Mouse (Mus musculus): Measurements from ENCODE around the gene S100a10. TPM values are rescaled to one million over a fixed set of nuclear protein-coding genes. Genes with fewer than 3 reads are reported as not detected.

Gene S100a10
- polyA plus RNA-seq, 1 experiment = not detected

DNA sequence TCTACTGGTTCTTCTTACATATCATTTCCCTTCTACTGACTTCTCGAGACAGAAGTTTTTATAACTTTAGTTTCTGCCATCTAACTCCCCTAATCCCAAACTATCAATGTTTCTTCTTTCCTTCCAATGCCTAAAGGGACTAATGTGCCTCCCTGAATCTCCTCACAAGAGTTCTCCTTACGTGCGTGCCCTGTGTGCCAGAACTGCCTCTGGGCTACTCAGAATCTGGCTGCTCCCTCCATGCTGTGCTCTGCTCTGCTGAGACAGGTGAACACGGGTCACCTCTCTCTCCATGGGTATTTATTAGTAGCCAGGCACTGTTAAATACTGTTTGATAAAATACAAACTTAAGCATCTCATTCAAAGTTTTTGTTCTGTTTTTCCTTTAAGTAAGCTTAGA is 38.1 kb downstream of the S100a10 start:
- no peak for TF ChIP-seq GATA1 (IDR thresholded peaks at IDR 0.05; ENCODE audit: low read length)

DNA sequence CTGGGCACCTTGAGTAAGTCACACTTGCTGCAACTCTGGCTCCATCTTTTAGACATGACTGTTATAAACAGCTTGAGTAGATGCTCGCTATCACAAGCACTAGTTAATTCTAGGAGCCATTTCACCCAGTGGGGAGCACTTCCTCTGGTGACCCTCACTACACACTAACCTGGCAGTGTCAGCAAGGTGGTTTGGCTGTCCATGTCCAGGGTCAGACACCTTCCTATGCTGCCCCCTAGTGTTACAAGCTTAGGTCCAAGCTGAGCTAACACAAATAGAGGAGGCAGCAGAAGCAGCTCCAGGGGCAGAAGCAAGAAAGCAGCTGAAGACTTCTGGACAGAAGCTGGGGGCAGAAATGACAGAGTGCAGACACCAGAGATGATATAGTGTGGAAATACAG is 38.6 kb downstream of the S100a10 start:
- no peak for TF ChIP-seq GATA1 (IDR thresholded peaks at IDR 0.05; ENCODE audit: low read length)

DNA sequence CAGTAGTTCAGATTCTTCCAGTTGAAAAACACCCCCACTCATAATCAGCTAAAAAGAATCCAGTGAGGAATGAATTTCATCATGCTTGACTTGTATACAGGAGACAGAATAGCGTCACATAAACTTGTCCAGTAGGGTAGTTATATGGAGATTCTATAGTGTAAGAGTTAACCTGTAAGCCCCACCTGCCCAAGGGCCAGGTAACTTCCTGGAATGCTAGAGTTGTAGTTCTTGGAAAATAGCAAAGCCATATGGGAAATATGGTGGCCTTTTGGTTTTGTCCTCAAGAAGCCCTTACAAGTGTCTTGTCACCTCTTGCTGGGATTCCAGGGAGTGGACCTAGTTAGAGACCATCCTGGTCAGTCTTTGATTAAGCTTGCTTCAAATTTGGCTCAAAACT is 41.8 kb downstream of the S100a10 start:
- no peak for TF ChIP-seq GATA1 (IDR thresholded peaks at IDR 0.05; ENCODE audit: low read length)

DNA sequence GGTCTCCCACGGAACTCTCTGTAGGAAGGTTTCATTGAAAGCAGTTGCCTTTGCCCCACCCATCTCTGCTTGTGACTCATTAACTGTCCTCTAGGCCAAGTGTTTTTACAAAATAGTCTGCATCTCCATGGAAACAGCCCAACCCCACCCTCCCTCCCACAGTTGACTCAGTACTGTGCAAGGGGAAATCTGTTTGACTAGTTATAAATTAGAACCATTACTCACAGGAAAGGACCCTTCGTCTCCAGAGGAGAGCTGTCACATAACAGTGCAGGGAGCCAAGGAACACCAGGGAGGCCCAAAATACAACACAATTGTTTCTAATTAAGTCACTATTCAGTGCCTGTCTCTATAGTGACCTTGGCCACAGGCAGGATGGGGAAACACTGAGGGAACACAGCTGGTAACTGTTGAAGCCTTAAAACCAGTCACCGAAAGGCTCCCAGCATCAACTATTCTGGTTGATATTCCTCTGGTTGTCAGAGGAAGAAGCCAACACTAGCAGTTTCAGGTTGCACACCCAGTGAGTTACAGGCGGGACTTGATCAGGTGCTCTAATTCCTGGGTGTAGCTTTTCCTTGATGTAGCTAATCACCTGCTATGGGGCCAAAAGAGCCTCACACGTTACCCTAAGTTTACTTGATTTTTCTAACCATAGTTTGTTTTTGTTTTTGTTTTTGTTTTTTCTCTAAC is 42.5 kb downstream of the S100a10 start:
- TF ChIP-seq GATA1 (IDR thresholded peaks at IDR 0.05; ENCODE audit: low read length) = no peak

DNA sequence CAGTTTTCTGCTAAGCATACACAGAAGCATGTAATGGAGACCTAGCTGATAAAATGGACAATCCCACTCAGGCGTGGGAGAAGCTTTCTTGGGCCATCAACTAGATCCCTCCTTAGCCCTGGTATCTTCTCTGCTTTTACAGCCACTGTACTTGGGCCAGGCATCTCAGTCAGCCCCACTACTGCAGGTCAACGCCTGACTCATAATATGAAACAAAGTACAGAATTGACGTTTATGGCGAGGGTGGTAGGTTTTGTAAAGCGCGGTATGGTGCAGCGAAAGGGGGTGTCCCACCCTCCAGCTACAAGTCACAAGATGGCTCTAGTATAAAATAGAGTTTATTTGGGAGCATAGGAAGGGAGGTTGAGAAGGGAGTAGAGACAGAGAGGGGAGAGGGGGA is 43.1 kb downstream of the S100a10 start:
- TF ChIP-seq GATA1 (IDR thresholded peaks at IDR 0.05; ENCODE audit: low read length) = no peak

DNA sequence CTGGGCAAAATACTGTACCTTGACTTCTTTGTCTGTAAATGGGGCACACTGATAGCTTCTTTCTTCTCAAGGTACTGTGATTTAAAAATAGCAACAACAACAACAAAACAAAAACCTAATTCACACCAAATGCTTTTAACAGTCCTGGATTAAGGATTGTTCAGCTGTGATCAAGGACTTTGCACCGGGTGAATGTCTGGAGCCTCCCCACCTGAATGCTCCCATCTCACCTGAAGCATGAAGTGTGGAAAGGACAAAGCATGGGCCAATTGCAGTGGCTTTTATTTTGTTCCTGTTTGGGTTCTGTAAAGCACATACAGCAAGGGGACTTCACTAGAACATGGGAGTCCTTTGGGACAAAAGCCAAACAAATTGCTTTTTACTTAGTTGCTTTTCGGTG is 45.3 kb downstream of the S100a10 start:
- TF ChIP-seq GATA1 (IDR thresholded peaks at IDR 0.05; ENCODE audit: low read length) = no peak

DNA sequence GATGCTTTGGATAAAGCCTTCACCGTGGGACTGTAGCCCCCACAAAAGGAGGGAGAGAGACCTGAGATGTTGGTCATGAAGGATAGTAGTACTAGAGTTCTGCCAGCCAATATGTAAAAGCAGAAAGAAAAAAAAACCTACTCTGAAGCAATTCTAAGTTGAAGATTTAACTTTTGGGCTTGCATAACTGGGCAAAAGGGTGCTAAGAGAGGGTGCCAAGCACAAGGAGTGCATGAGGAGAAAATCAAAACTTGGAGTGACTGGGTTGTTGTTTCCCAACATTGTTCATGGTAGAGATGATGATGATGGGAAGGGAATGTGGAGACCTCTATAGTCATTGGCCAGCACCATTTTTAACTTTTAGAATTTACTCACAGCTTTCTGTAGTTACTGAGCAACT is 47.0 kb downstream of the S100a10 start:
- TF ChIP-seq GATA1 (IDR thresholded peaks at IDR 0.05; ENCODE audit: low read length) = no peak

Other genes starting within 250 kb of the S100a10 start
- not detected in 2 replicates for gene Hrnr, start 235.3 kb upstream of the S100a10 start, polyA plus RNA-seq (2012)
- gene Rptn, start 161.4 kb upstream of the S100a10 start, polyA plus RNA-seq (2012) = not detected in 2 replicates
- gene Tchh, start 112.8 kb upstream of the S100a10 start, polyA plus RNA-seq (2012) = not detected in 2 replicates
- not detected in 2 replicates for gene Tchhl1, start 86.3 kb upstream of the S100a10 start, polyA plus RNA-seq (2012)
- not detected in 2 replicates for gene S100a11, start 34.6 kb upstream of the S100a10 start, polyA plus RNA-seq (2012)
- gene Tdpoz2, start 97.6 kb downstream of the S100a10 start, polyA plus RNA-seq (2012) = not detected in 2 replicates
- not detected in 2 replicates for gene Tdpoz1, start 121.2 kb downstream of the S100a10 start, polyA plus RNA-seq (2012)
- gene Gm37596, start 138.0 kb downstream of the S100a10 start, polyA plus RNA-seq (2012) = not detected in 2 replicates
- not detected in 2 replicates for gene Gm5773, start 217.9 kb downstream of the S100a10 start, polyA plus RNA-seq (2012)
- not detected in 2 replicates for gene Tdpoz4, start 241.3 kb downstream of the S100a10 start, polyA plus RNA-seq (2012)

Measured in G1E-ER4 (cell line).